Mouse (Mus musculus): ENCODE data around the gene Efhd1. TPM values are rescaled to one million over a fixed set of nuclear protein-coding genes. Genes with fewer than 3 reads are reported as not detected.

Gene Efhd1
- polyA plus RNA-seq, 1 experiment from 2014 or later = 3.0 TPM

- Histone ChIP-seq H3K4me1 (peaks cover 29% of the 10 kb centered on the region), H3K4me3 (no peak overlapping the region)
- WGBS = 8% methylated on average over 19 of the region's 20 CpGs
Observed at GRCm38 (mm10) chr1:87270641-87271467, 6.7 kb downstream of the Efhd1 start.

GRCm38 (mm10) chr1:87271596-87271995, 7.4 kb downstream of the Efhd1 start:
- H3K9ac ChIP-seq = no peak overlapping the region
- no peak for ATAC-seq (ENCODE audit: insufficient number of reproducible peaks, low FRiP score, low TSS enrichment, low read depth)
- 78% methylated on average over 1 of the region's 1 CpGs for WGBS
- H3K27me3 ChIP-seq = peaks cover 13% of the 10 kb centered on the region
- no peak overlapping the region for H3K4me3 ChIP-seq
- H3K4me1 ChIP-seq = peaks cover 27% of the 10 kb centered on the region
- H3K36me3 ChIP-seq = no peaks in the 10 kb centered on the region
- peak overlapping the region; percentile 33; the same call in 1 of the 2 replicates for H3K27ac ChIP-seq
- no peaks in the 10 kb centered on the region for H3K9me3 ChIP-seq
- no peak overlapping the region for H3K4me2 ChIP-seq

More at GRCm38 (mm10) chr1:87270641-87271467, 6.7 kb downstream of the Efhd1 start:
- peak; percentile 57 for ATAC-seq (ENCODE audit: insufficient number of reproducible peaks, low FRiP score, low TSS enrichment, low read depth)
- Histone ChIP-seq H3K27ac (peak overlapping the region; percentile 83), H3K4me2 (peak overlapping the region; percentile 26; the same call in 1 of the 2 replicates), H3K9ac (no peak overlapping the region), H3K27me3 (peaks cover 21% of the 10 kb centered on the region), H3K9me3 (no peaks in the 10 kb centered on the region), H3K36me3 (no peaks in the 10 kb centered on the region)

GRCm38 (mm10) chr1:87272462-87272861, 8.3 kb downstream of the Efhd1 start:
- Histone ChIP-seq H3K4me3 (no peak overlapping the region), H3K9me3 (no peaks in the 10 kb centered on the region), H3K36me3 (no peaks in the 10 kb centered on the region), H3K4me2 (no peak overlapping the region), H3K9ac (no peak overlapping the region), H3K4me1 (peaks cover 27% of the 10 kb centered on the region), H3K27me3 (peaks cover 8% of the 10 kb centered on the region), H3K27ac (no peak overlapping the region)
- ATAC-seq (ENCODE audit: insufficient number of reproducible peaks, low FRiP score, low TSS enrichment, low read depth) = no peak
- 80% methylated on average over 3 of the region's 3 CpGs for WGBS

GRCm38 (mm10) chr1:87273514-87273942, 9.4 kb downstream of the Efhd1 start:
- Histone ChIP-seq H3K36me3 (no peaks in the 10 kb centered on the region), H3K4me3 (no peak overlapping the region), H3K9ac (no peak overlapping the region), H3K27ac (no peak overlapping the region; the same call in 1 of the 2 replicates), H3K4me2 (no peak overlapping the region), H3K4me1 (peaks cover 27% of the 10 kb centered on the region), H3K9me3 (no peaks in the 10 kb centered on the region), H3K27me3 (no peaks in the 10 kb centered on the region)
- no peak for ATAC-seq (ENCODE audit: insufficient number of reproducible peaks, low FRiP score, low TSS enrichment, low read depth)
- 69% methylated on average over 3 of the region's 3 CpGs for WGBS

GRCm38 (mm10) chr1:87274134-87274533, 10.0 kb downstream of the Efhd1 start:
- Histone ChIP-seq H3K9me3 (no peaks in the 10 kb centered on the region), H3K4me3 (no peak overlapping the region), H3K27ac (no peak overlapping the region; the same call in 1 of the 2 replicates), H3K36me3 (no peaks in the 10 kb centered on the region), H3K27me3 (no peaks in the 10 kb centered on the region), H3K4me2 (no peak overlapping the region), H3K9ac (no peak overlapping the region), H3K4me1 (peaks cover 27% of the 10 kb centered on the region)
- ATAC-seq (ENCODE audit: insufficient number of reproducible peaks, low FRiP score, low TSS enrichment, low read depth) = no peak
- WGBS = 64% methylated on average over 4 of the region's 4 CpGs

GRCm38 (mm10) chr1:87275151-87275550, 11.0 kb downstream of the Efhd1 start:
- Histone ChIP-seq H3K36me3 (no peaks in the 10 kb centered on the region), H3K4me3 (no peak overlapping the region), H3K27me3 (no peaks in the 10 kb centered on the region), H3K4me2 (no peak overlapping the region), H3K9ac (no peak overlapping the region), H3K9me3 (no peaks in the 10 kb centered on the region), H3K27ac (no peak overlapping the region), H3K4me1 (peaks cover 25% of the 10 kb centered on the region)
- ATAC-seq (ENCODE audit: insufficient number of reproducible peaks, low FRiP score, low TSS enrichment, low read depth) = no peak
- WGBS = 82% methylated on average over 12 of the region's 12 CpGs

- Histone ChIP-seq H3K9ac (no peak overlapping the region), H3K9me3 (no peaks in the 10 kb centered on the region), H3K27me3 (no peaks in the 10 kb centered on the region), H3K27ac (no peak overlapping the region), H3K4me3 (no peak overlapping the region), H3K4me2 (no peak overlapping the region), H3K36me3 (no peaks in the 10 kb centered on the region), H3K4me1 (peaks cover 16% of the 10 kb centered on the region)
- 59% methylated on average over 2 of the region's 2 CpGs for WGBS
- ATAC-seq (ENCODE audit: insufficient number of reproducible peaks, low FRiP score, low TSS enrichment, low read depth) = no peak
Observed at GRCm38 (mm10) chr1:87276056-87276455, 11.9 kb downstream of the Efhd1 start.

- no peak for ATAC-seq (ENCODE audit: insufficient number of reproducible peaks, low FRiP score, low TSS enrichment, low read depth)
- Histone ChIP-seq H3K9me3 (no peaks in the 10 kb centered on the region), H3K9ac (no peak overlapping the region), H3K4me2 (no peak overlapping the region), H3K27ac (no peak overlapping the region), H3K4me3 (no peak overlapping the region), H3K36me3 (no peaks in the 10 kb centered on the region), H3K27me3 (no peaks in the 10 kb centered on the region), H3K4me1 (no peaks in the 10 kb centered on the region)
- WGBS = 74% methylated on average over 5 of the region's 5 CpGs
Observed at GRCm38 (mm10) chr1:87280281-87280680, 16.1 kb downstream of the Efhd1 start.

- Histone ChIP-seq H3K27ac (no peak overlapping the region), H3K4me2 (no peak overlapping the region), H3K4me3 (no peak overlapping the region), H3K4me1 (no peaks in the 10 kb centered on the region), H3K9ac (no peak overlapping the region), H3K9me3 (no peaks in the 10 kb centered on the region), H3K27me3 (no peaks in the 10 kb centered on the region), H3K36me3 (no peaks in the 10 kb centered on the region)
- 24% methylated on average over 20 of the region's 20 CpGs for WGBS
- no peak for ATAC-seq (ENCODE audit: insufficient number of reproducible peaks, low FRiP score, low TSS enrichment, low read depth)
Observed at GRCm38 (mm10) chr1:87281599-87282412, 17.6 kb downstream of the Efhd1 start.

GRCm38 (mm10) chr1:87282413-87282788, 18.2 kb downstream of the Efhd1 start:
- H3K27ac ChIP-seq = no peak overlapping the region
- H3K9me3 ChIP-seq = no peaks in the 10 kb centered on the region
- H3K4me1 ChIP-seq = no peaks in the 10 kb centered on the region
- no peak overlapping the region for H3K4me2 ChIP-seq
- H3K27me3 ChIP-seq = no peaks in the 10 kb centered on the region
- H3K36me3 ChIP-seq = no peaks in the 10 kb centered on the region
- ATAC-seq (ENCODE audit: insufficient number of reproducible peaks, low FRiP score, low TSS enrichment, low read depth) = no peak
- H3K9ac ChIP-seq = no peak overlapping the region
- WGBS = 70% methylated on average over 6 of the region's 6 CpGs
- H3K4me3 ChIP-seq = no peak overlapping the region

GRCm38 (mm10) chr1:87283410-87283960, 19.3 kb downstream of the Efhd1 start:
- 80% methylated on average over 10 of the region's 10 CpGs for WGBS

GRCm38 (mm10) chr1:87287105-87287504, 22.9 kb downstream of the Efhd1 start:
- Histone ChIP-seq H3K36me3 (no peaks in the 10 kb centered on the region), H3K9me3 (no peaks in the 10 kb centered on the region), H3K4me2 (no peak overlapping the region), H3K27ac (no peak overlapping the region), H3K9ac (no peak overlapping the region), H3K27me3 (no peaks in the 10 kb centered on the region), H3K4me1 (no peaks in the 10 kb centered on the region), H3K4me3 (no peak overlapping the region)
- WGBS = 84% methylated on average over 2 of the region's 2 CpGs
- ATAC-seq (ENCODE audit: insufficient number of reproducible peaks, low FRiP score, low TSS enrichment, low read depth) = no peak

More at GRCm38 (mm10) chr1:87283410-87283960, 19.3 kb downstream of the Efhd1 start:
- ATAC-seq (ENCODE audit: insufficient number of reproducible peaks, low FRiP score, low TSS enrichment, low read depth) = no peak
- Histone ChIP-seq H3K4me2 (no peak overlapping the region), H3K36me3 (no peaks in the 10 kb centered on the region), H3K4me3 (no peak overlapping the region), H3K9ac (no peak overlapping the region), H3K9me3 (no peaks in the 10 kb centered on the region), H3K27me3 (no peaks in the 10 kb centered on the region), H3K27ac (no peak overlapping the region), H3K4me1 (no peaks in the 10 kb centered on the region)

Data from limb, embryonic 15.5 days (tissue).